Mouse (Mus musculus): ENCODE measurements at regions not wholly inside any gene's neighbourhood (a gene's known extent, or its start where the extent isn't known, plus 50 kb on each side); places are given as distances from the start of the nearest gene placed in this dataset.

GRCm38 (mm10) chr8:26468441-26468840 is 349.1 kb downstream of the Gm45692 start (continued):
- TF ChIP-seq MAZ (IDR thresholded peaks at IDR 0.05; ENCODE audit: low read depth, low read length), result no peak
- no peak for TF ChIP-seq SIN3A (IDR thresholded peaks at IDR 0.05; ENCODE audit: low read length)
- no peak for TF ChIP-seq POLR2AphosphoS2 (IDR thresholded peaks at IDR 0.05; ENCODE audit: low read depth, low read length)
- TF ChIP-seq PAX5 (IDR thresholded peaks at IDR 0.05; ENCODE audit: low read length), result no peak
- TF ChIP-seq NRF1 (IDR thresholded peaks at IDR 0.05; ENCODE audit: low read depth, low read length), result no peak
- peak in 1 of 2 experiments; percentile 37; a peak in 1 of 4 replicates for TF ChIP-seq CTCF (conservative IDR thresholded peaks at IDR 0.05 in 1 of 2, IDR thresholded peaks at IDR 0.05 in 1 of 2; ENCODE audit: low read depth in 2 of 2, low read length in 2 of 2)
- TF ChIP-seq JUND (conservative IDR thresholded peaks at IDR 0.05; ENCODE audit: low read depth, low read length), result no peak

GRCm38 (mm10) chr8:26469705-26470104 is 350.4 kb downstream of the Gm45692 start:
- H3K9ac ChIP-seq (ENCODE audit: insufficient read depth, low read depth), result no peak overlapping the region
- H3K27ac ChIP-seq (ENCODE audit: insufficient read depth, low read depth), result no peak overlapping the region
- dilution Hi-C loops (cut with MboI; ENCODE audit: extremely low pct_ligation_motif_present, extremely low pct_unique_long_range_greater_than_20kb, low sequenced_read_pairs), result no loop called here
- in situ Hi-C loops (cut with MboI; ENCODE audit: low pct_ligation_motif_present, low pct_unique_long_range_greater_than_20kb, low sequenced_read_pairs), result no loop called here
- H3K4me1 ChIP-seq (ENCODE audit: control insufficient read depth in 1 of 2, insufficient read depth in 2 of 2), result no peaks in the 10 kb centered on the region
- no peaks in the 10 kb centered on the region for H3K9me3 ChIP-seq (replicated peaks; ENCODE audit: low read length)
- H3K4me2 ChIP-seq (ENCODE audit: insufficient read depth, low read depth, poor library complexity, severe bottlenecking), result no peak overlapping the region
- DNase-seq (ENCODE audit: extremely low read depth), result no peak
- no peaks in the 10 kb centered on the region for H3K79me2 ChIP-seq (replicated peaks; ENCODE audit: control insufficient read depth, extremely low read depth, insufficient read depth, poor library complexity, severe bottlenecking)
- TF ChIP-seq JUN (IDR thresholded peaks at IDR 0.05; ENCODE audit: insufficient read depth, low read depth, low read length) (no peak), USF1 (IDR thresholded peaks at IDR 0.05; ENCODE audit: low read depth, low read length) (no peak), NELFE (IDR thresholded peaks at IDR 0.05; ENCODE audit: low read depth, low read length) (no peak), BHLHE40 (IDR thresholded peaks at IDR 0.05; ENCODE audit: low read depth, low read length) (no peak), ZKSCAN1 (IDR thresholded peaks at IDR 0.05; ENCODE audit: borderline replicate concordance, low read depth, low read length) (no peak), ZNF384 (IDR thresholded peaks at IDR 0.05; ENCODE audit: low read depth, low read length) (no peak), NRF1 (IDR thresholded peaks at IDR 0.05; ENCODE audit: low read depth, low read length) (no peak), RCOR1 (conservative IDR thresholded peaks at IDR 0.05; ENCODE audit: low read depth, low read length) (no peak)
- H3K4me3 ChIP-seq (replicated peaks in 1 of 3; ENCODE audit: low read depth in 2 of 3, low read length in 2 of 3, poor library complexity in 1 of 3), result no peak overlapping the region
- H3K36me3 ChIP-seq (replicated peaks in 1 of 2; ENCODE audit: control insufficient read depth in 1 of 2, insufficient read depth in 1 of 2, low read length in 1 of 2), result no peaks in the 10 kb centered on the region
- H3K27me3 ChIP-seq (replicated peaks), result no peaks in the 10 kb centered on the region

GRCm38 (mm10) chr8:26471811-26472550 is 352.6 kb downstream of the Gm45692 start:
- H3K9ac ChIP-seq (ENCODE audit: insufficient read depth, low read depth), result no peak overlapping the region
- DNase-seq (ENCODE audit: extremely low read depth), result no peak
- in situ Hi-C loops (cut with MboI; ENCODE audit: low pct_ligation_motif_present, low pct_unique_long_range_greater_than_20kb, low sequenced_read_pairs) (no loop called here), dilution Hi-C loops (cut with MboI; ENCODE audit: extremely low pct_ligation_motif_present, extremely low pct_unique_long_range_greater_than_20kb, low sequenced_read_pairs) (no loop called here)
- no peaks in the 10 kb centered on the region for H3K4me1 ChIP-seq (ENCODE audit: control insufficient read depth in 1 of 2, insufficient read depth in 2 of 2)
- H3K4me3 ChIP-seq (replicated peaks in 1 of 3; ENCODE audit: low read depth in 2 of 3, low read length in 2 of 3, poor library complexity in 1 of 3), result no peak overlapping the region
- no peaks in the 10 kb centered on the region for H3K9me3 ChIP-seq (replicated peaks; ENCODE audit: low read length)
- TF ChIP-seq ZC3H11A (IDR thresholded peaks at IDR 0.05; ENCODE audit: low read depth, low read length) (no peak), RCOR1 (conservative IDR thresholded peaks at IDR 0.05; ENCODE audit: low read depth, low read length) (no peak), MAX (IDR thresholded peaks at IDR 0.05; ENCODE audit: low read length) (no peak), NRF1 (IDR thresholded peaks at IDR 0.05; ENCODE audit: low read depth, low read length) (no peak), JUND (conservative IDR thresholded peaks at IDR 0.05; ENCODE audit: low read depth, low read length) (no peak), POLR2A (IDR thresholded peaks at IDR 0.05; ENCODE audit: low read depth, low read length) (no peak), RAD21 (IDR thresholded peaks at IDR 0.05; ENCODE audit: low read depth, low read length) (no peak), USF1 (IDR thresholded peaks at IDR 0.05; ENCODE audit: low read depth, low read length) (no peak), CTCF (conservative IDR thresholded peaks at IDR 0.05 in 1 of 2, IDR thresholded peaks at IDR 0.05 in 1 of 2; ENCODE audit: low read depth in 2 of 2, low read length in 2 of 2) (no peak), MXI1 (IDR thresholded peaks at IDR 0.05; ENCODE audit: low read depth, low read length) (no peak), SIN3A (IDR thresholded peaks at IDR 0.05; ENCODE audit: low read length) (no peak)
- no peaks in the 10 kb centered on the region for H3K79me2 ChIP-seq (replicated peaks; ENCODE audit: control insufficient read depth, extremely low read depth, insufficient read depth, poor library complexity, severe bottlenecking)
- no peaks in the 10 kb centered on the region for H3K36me3 ChIP-seq (replicated peaks in 1 of 2; ENCODE audit: control insufficient read depth in 1 of 2, insufficient read depth in 1 of 2, low read length in 1 of 2)
- no peak overlapping the region for H3K27ac ChIP-seq (ENCODE audit: insufficient read depth, low read depth)
- H3K27me3 ChIP-seq (replicated peaks), result no peaks in the 10 kb centered on the region
- H3K4me2 ChIP-seq (ENCODE audit: insufficient read depth, low read depth, poor library complexity, severe bottlenecking), result no peak overlapping the region
